Mouse (Mus musculus): ENCODE results near the gene S100a3.

S100a3 gene

DNA sequence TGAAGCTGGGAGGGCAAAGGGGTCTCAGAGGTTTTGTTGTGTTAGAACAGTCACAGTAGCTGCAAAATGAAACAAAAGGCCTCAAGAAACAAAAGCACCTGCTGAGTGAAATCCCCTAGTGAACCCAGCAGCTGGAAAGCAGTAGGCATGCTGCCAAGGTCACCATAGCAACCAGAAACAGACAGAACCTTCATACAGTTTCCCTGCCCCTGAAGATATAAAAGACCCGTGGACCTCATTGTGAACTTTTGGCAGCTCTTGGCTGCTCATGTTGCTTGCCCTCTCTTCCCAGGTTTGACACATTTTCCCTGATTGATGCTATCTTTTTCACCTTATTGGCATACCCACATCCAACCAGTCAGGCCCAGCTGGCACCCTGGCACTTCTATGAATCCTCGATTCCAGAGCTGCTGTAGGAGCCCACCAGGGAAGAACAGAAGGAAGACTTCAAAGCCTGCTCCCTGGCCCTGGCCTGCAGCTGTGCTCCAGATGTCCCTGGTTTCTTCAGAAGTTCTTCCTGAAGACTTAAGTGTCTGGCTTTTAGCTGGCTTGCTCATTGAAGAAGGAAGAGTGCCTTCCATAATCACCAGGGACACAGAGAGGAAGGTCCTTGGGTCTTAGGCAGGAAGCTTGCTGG is 63.2 kb downstream of the S100a3 start:
- DNase-seq (ENCODE audit: inconsistent age in 2 of 2, low spot score in 1 of 2), result peak; percentile 64 to 84

DNA sequence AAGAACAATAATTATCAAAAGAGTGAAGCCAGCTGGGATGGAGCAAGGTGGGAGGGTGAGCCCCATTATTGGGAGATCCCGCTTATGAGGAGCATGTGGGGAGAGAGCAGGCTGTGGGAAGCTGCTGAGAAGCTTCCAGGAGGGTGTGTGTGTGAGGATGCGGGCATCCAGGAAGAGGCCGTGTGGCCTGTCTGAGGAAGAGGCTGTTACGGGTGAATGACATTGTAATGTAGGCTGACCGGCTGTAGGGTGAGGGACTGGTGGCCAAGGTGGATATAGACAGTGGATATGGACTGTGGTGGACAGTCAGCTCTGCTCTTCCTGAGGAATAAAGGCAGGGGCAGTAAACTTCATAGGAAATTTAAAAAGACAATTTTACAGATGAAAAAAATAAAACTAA is 65.1 kb downstream of the S100a3 start:
- DNase-seq (ENCODE audit: inconsistent age in 2 of 2, low spot score in 1 of 2), result no peak

DNA sequence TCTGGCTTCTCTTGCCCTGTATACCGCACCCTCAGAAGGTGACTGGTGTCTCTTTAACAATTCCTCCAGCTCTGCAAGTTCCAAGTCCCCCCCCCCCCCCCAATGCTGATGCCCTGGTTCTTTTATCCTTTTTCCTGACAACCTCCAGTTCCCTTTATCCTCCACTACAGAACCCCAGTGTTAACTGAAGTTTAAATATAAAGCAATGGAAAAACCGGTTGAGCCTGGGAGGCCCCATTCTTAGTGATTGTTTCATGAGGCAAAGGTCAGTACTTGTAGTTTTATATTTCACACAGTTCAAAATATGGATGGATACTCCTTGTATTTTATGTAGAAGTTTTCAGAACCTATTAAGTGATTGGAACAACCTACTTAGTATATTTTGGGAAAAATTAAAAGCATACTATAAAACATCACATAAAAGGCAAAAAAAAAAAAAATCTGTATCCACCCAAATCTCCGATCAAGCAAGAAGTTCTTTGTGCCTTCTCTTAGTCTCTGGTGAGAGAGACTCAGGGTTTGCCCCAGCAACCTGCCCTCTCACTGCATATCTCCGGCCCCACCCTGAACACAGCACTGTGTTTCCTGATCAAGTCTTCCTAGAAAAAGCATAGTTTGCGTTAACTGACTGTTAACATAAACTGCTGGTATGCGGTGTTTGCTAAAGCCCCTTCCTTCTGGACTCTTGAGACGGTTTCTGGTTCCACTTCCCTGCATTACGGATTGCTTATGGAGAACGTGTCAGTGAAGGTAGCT is 66.1 kb downstream of the S100a3 start:
- no peak for DNase-seq (ENCODE audit: inconsistent age in 2 of 2, low spot score in 1 of 2)

DNA sequence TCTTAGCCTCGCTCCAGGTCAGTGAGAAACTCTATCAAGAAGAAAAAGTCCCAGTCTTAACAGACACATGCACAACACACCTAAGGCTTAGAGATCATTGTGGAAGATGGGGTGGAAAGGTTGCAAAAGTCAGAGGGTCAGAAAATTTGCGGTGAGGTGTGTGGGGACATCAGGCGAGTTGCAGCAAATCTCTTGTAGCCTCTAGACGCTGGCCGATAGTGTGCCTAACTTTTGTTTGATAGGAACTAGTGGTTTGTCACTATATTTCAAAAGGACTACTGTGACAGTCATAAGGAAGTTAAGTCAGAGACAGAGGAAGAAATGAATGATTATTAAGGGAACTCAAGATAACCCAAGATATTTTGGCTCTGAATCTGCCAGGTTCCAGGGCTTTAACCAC is 67.0 kb downstream of the S100a3 start:
- DNase-seq (ENCODE audit: inconsistent age in 2 of 2, low spot score in 1 of 2), result no peak

DNA sequence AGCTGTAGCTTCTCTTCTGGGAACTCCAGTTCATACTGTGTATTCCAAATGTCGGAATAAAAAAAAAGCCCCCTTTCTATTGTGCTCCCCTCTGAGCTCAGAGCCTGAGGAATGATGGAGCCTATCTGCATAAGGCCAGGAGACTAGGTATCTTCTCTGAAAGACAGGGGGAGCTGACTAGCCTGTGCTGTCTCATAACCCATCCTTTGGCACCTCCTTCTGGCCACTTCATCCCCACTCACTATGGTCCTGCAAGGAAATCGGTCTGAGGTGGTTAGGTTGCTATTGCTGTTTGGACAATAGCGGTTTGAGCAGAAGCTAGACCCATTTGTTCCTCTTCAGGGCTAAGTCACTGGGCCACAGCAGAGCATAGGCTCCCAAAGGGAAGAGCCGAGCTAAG is 67.4 kb downstream of the S100a3 start:
- DNase-seq (ENCODE audit: inconsistent age in 2 of 2, low spot score in 1 of 2), result peak in 1 of 2 experiments; percentile 39

DNA sequence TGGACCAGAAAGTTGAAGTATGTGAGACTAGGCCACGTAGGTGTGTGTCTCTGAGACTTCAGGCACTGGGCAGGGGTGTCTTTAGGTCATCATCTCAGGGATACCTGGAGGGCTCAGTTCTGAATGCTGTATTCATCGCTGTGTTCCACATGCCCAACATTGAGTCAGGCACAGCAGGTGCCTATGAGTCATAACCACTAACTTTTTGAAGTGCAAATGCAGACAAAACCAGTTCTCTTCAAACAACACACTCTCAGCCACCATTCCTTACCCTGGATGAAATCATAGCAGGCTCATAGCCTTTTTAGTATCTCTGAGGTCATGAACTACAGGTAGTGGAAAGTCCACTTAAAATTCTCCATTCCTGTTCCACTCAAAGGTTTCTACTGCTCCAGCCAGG is 68.9 kb downstream of the S100a3 start:
- no peak for DNase-seq (ENCODE audit: inconsistent age in 2 of 2, low spot score in 1 of 2)

DNA sequence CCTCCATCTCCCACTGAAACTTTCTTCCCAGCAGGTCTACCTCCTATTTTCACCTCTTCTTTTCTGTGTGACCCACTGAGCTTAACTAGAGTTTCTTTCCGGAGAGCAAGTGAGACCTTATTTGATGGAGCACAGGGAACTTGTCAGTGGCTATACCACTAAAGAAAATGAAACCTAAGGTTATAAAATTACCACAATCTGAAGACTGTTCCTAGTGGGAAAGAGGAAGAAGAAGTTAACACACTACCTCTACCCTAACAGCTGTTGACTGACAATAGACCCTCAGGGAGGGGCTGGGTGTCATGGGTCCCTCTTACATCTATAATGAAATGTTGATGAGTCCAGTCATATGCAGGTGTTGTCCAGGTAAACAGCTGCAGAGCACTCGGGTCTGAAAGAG is 71.6 kb downstream of the S100a3 start:
- no peak for DNase-seq (ENCODE audit: inconsistent age in 2 of 2, low spot score in 1 of 2)

DNA sequence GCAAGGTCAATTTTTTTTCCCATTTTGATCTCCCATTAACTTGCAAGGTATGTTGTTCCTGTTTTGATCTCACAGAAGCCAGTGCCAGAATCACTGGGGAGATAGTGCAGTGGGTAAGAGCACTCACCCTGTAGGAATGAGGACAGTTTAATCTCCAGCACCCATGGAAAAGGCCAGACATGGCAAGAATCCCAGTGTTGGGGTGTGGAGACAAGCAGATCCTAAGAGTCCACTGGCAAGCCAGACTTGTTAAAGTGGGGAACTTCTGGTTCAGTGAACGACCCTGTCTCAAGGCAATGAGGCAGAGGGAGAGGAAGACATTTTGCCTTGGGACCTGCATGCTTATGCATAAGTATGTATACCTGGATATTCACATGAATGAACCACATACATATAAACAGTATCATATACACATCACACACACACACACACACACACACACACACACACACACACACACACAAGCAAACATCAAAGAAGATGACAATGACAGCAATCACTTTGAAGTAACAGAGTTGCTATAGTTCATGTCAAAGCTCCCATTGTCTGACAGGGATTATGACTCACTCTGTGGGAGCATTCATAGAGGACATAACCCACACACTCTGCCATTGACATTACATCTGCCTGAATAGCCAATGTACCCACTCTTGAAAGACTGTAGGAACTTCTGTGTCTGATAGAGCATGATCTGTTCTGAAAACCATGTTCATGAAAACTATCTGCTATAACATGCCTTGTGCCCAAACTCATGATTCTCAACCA is 78.3 kb downstream of the S100a3 start:
- no peak for DNase-seq (ENCODE audit: inconsistent age in 2 of 2, low spot score in 1 of 2)

DNA sequence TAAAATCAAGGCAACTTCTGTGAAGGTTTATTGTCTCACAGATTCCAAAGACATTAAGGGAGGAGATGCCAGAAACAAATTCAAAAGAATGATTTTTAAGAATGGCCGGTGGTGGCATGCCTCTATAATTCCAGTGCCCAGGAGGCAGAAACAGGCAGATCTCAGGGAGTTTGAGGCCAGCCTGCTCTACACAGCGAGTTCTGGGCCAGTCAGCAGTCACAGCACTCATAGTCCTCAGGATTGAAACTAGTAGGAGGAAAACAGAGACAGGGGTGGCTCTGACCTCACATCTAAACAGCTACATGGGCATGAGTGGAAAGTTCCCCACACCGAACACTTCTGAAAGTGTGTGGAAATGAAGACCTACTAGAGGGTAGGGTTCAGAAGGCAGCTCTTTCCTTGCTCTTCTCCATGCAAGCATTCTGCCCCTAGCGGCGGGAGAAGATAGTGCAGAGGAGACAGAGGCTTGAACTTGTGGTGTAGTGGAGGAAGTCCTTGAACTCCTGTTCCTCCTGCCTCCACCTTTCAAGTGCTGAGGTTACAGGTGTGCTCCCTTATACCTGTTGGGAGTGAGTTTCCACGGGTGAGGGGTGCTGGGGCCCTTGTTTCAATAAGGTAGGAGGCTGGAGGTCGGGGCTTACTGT is 79.3 kb downstream of the S100a3 start:
- DNase-seq (ENCODE audit: inconsistent age in 2 of 2, low spot score in 1 of 2), result peak in 1 of 2 experiments; percentile 54

DNA sequence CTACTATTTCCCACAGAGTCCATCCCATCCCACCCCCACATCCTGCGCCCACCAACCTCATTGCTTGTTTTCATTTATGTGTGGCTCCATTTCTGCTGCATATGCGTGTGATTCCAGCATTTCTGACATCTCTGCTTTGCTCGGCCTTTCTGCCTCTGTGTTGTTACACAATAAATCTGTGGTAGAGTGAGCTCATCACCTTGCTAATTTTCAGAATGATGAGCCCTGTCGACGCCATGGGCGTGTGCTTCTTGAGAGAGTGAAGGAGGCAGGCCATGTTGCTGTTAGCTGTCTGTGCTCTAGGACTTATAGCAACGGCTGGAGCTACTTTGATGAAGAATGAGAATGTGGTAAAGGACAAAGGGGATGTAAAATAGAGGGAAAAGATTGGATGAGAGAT is 80.6 kb downstream of the S100a3 start:
- DNase-seq (ENCODE audit: inconsistent age in 2 of 2, low spot score in 1 of 2), result no peak

DNA sequence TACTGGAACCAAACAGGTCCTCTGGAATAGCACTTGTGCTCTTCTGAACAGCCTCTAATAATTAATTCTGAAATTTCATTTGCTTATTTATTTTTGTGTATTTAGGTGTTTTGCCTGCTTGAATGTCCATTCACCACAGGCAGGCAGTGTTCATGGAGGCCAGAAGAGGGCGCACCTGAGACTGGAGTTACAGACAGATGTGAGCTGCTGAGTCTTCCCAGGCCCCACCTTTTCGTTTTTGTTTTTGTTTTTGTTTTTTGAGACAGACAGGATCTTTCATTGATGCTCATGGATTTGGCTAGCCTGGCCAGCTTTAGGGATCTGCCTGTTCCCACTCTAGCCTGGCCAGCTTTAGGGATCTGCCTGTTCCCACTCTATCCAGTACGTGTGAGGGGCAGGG is 83.8 kb downstream of the S100a3 start:
- peak; percentile 45 to 80 for DNase-seq (ENCODE audit: inconsistent age in 2 of 2, low spot score in 1 of 2)

DNA sequence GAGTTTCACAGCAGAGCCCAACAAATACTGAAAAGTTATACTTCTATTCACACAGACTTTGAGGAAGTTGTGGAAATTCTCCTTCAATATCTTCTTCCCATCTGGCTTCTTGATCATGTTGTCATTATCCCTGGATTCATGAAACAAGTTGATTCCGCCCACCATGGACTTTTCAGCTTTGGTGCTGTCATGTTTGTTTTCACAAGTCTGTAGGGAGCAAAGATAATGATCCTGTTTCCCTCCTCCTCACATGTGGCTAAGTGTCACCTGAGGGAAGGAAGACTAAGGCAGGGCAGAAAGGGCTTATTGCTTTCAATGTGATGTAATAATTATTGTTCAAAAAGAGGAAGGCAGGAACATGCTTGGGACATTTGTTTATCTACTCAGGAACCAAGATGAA is 86.9 kb downstream of the S100a3 start:
- DNase-seq (ENCODE audit: inconsistent age in 2 of 2, low spot score in 1 of 2), result no peak

DNA sequence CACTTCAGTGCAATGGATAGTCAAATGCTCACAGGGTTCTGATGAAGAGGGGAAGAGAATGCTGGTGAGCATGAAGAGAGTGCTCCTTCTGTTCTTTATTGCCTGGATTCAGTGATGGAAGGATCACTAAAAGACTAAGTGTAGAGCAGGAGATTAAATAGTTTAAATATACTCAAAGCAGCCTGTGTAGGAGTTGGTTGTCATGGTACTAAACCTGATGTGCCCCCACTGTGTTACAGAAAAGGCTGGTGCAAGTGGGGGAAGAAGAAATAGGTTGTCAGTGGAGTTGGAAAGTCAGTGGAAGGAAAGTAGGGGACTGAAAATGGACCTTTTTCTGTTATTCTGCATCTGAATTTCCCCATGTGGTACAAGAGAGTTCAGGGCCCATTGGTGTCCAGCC is 88.6 kb downstream of the S100a3 start:
- DNase-seq (ENCODE audit: inconsistent age in 2 of 2, low spot score in 1 of 2), result no peak

DNA sequence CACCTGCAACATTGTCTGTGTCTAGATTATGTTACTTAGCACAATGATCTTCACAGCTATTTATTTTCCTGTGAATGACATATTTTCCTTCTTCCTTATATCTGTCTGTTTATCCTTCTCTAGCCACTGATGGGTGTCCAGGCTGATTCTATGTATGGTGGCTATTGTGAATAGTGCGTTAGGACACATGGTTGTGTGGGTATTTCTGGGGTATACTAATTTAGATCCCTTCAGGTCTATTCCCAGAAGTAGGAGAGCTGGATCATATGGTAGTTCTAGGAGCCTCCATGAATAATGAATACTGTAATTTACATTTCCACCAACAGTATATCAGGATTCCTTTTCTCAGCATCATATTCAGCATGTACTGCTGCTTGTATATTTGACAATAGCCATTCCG is 89.5 kb downstream of the S100a3 start:
- DNase-seq (ENCODE audit: inconsistent age in 2 of 2, low spot score in 1 of 2), result no peak
